Mouse (Mus musculus) lung, adult 18-20 months (tissue): ENCODE data around the gene Colca2.

Source experiments
- DNase-seq, 2 experiments: peaks; one replicate each; pipeline ENCODE4 v3.0.0; 2022; ENCODE audit warnings: mixed read lengths in 2 of 2

Gene Colca2

GRCm38 (mm10) chr9:51278500-51279381, at the start of gene Colca2:
Gene Colca2 (minus strand): TSS chr9:51278569.
- peak; percentile 85 to 88 for DNase-seq

GRCm38 (mm10) chr9:51327555-51327903, 49.2 kb upstream of the Colca2 start:
- DNase-seq = no peak

GRCm38 (mm10) chr9:51326619-51327554, 48.5 kb upstream of the Colca2 start:
- DNase-seq = no peak

- DNase-seq = no peak
These were observed 46.2 kb upstream of the Colca2 start for GRCm38 (mm10) chr9:51324406-51325065.

- no peak for DNase-seq
These were observed 41.7 kb upstream of the Colca2 start for GRCm38 (mm10) chr9:51320096-51320495.

DNA sequence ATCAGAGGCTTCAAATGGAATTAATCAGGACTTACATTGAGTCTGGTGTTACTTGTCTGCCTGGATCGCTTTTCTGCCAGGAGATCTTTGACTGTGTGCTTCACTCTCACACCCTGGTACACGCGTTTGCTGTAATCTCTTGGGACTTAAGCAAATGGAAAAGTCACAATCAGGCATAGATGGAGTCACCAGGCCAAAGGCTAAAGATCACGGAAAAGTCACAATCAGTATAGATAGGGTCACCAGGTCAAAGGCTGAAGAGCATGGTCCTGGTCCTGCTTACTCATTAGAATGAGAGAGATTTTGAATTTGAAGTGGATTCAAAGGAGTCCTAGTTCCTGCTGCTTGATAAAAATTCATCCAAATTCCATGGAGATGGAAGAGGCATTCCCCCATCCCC, 39.9 kb upstream of the Colca2 start:
- no peak for DNase-seq

DNA sequence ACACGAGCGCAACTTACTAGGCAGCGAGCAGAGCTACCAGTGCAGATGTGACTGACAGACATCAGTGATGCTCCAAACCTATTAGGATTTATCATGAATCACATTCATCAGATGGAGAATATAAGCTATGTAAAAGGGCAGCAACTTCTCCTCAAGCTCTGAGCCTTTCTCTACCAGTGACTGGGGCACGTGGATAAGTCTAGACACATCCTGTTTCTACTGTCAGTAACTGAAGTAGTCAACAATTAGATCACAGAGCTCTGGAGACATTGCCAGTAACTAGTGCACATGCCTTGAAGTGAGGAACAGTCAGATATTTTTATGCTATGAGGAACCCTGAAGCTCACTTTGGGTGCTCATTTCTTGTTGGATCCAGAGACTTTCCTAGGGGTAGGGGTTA, 39.0 kb upstream of the Colca2 start:
- DNase-seq = no peak

DNA sequence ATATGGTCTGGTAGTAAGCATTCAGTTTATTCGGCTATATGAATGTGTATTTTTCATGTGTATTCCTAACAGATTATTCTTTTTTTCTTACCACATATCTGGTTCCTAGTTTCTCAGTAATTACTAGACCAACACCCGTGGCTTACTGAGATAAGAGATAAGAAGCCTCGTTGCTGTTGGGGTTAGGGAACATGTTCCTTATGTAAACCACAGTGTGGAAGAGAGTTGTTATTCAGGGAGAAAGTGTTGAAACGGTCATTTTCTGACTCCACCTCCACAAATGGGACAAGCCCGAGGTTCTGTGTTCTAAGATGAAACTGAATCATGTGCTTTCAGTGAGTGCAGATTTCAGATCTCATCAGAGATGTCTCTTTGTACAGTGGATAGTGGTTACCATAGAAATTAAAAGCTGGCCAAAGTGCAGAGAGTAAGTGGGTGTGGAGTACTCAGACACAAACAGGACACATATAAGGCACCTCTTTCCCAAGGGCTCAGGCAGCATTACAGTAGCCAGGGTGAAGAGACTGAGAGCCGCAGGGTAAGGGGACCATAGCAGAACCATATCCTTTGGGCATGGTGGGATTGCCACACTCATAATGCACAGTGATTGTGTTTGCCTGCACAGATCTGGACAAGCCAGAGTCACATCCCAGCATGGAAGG, 37.2 kb upstream of the Colca2 start:
- no peak for DNase-seq

GRCm38 (mm10) chr9:51312554-51313317, 34.4 kb upstream of the Colca2 start:
- peak in 1 of 2 experiments; percentile 11 for DNase-seq

DNA sequence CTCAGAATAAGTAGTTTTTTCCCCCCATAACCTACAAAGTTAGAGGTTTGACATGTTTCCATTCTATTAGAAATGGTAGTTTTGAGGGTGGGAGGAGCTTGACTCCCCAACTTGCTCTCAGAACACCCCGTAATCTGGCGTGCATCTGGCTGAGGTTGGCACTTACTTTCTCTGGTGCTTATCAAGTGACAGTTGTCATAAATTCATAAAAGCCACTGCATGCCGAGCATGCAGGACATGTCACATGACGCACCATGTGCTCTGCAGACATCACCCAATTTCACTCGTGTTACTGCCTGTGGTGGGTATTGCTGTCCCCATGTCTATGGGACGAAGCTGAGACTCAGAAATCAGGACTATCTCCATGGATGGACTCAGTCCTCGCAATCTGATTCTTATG, 32.1 kb upstream of the Colca2 start:
- no peak for DNase-seq

- DNase-seq = no peak
These were observed 28.0 kb upstream of the Colca2 start for GRCm38 (mm10) chr9:51306351-51306750.

GRCm38 (mm10) chr9:51305146-51305545, 26.8 kb upstream of the Colca2 start:
- no peak for DNase-seq

GRCm38 (mm10) chr9:51303980-51304379, 25.6 kb upstream of the Colca2 start:
- no peak for DNase-seq

DNA sequence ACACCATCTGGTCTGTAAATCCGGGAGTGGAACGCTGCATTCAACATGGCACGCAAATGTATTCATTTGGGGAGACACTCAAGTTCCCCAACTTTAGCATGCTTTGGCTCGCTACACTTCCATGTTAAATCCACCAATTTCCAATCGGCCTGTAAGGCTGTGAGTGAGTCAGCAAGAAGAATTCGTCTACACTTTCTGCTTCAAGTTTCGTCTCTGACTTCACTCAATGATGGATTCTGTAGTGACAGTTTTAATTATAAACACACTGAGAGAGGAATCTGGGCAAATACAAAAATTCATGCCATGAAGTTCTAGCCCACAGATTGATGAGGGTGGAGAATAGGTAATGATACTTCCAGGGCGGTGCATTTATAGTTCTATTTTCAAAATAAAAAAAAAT, 15.2 kb upstream of the Colca2 start:
- DNase-seq = no peak

DNA sequence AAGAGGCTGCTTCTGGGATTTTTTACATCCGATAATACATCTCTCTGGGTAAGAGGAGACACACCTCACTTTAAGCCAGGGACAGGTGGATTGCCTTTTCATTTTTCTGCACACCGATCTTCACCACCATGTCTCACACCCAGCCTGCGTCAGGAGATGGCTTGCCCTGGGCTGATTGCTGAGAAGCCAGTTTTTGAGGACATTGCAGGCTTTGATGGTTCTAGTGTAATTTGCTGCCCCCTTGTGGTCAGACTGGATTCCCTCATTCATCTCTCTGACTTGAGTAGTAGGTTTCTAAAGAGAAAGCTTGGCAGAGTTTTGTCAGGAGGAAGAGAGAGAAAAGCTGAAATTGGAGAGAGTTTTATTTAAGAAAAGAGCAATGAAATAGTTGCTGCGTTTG, 14.3 kb upstream of the Colca2 start:
- DNase-seq = peak; percentile 68 to 77

GRCm38 (mm10) chr9:51290980-51291379, 12.6 kb upstream of the Colca2 start:
- no peak for DNase-seq

DNA sequence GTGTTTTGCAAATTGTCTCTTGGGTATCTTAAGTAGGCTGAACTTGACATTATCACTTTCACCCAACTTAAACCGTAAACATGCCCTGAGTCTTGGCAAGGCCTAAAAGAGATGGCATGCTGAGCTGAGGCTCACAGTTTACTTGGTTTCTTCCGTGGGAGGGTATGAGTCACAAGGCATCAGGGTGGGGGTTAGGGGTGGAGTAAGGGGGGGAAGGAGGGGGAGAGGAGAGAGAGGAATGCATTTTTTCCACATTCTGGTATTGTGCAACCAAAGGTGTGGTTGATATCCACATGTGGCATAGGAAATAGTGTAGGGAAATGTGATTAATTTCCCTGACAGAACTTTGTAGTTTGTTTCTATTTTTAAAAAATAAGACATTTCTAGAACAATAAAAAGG, 7.7 kb upstream of the Colca2 start:
- peak in 1 of 2 experiments; percentile 52 for DNase-seq

DNA sequence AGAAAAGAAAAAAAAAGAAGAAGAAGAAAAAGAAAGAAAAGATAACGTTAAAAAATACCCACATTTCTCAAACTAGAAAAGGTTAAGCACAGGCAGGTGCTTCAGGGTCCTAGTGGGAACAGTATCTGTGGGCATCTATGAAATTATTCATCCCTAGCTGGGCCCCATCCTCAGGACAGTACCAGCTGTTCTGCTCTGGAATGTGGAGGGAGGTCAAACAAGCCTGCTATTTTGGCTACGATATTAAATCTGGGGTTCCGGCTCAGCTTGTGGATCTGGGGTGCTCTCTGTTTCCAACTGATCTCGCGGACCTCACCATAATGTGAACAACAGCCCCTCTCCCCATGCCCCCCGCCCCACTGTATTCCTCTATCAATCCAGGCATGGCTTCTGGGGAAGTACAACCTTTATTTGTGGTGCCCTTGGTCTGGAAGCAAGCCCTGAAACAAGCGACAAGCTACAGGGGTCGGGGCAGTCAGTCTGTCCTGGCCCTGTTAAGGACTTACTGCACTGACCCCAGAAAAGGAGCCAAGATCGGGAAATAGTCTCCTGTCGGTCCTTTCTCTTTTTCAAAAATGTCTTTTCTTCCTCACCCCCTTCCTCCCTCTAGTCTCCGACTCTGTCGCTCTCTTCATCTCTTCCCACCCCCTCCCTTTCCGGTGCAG, 403 bp downstream of the Colca2 start:
- no peak for DNase-seq

DNA sequence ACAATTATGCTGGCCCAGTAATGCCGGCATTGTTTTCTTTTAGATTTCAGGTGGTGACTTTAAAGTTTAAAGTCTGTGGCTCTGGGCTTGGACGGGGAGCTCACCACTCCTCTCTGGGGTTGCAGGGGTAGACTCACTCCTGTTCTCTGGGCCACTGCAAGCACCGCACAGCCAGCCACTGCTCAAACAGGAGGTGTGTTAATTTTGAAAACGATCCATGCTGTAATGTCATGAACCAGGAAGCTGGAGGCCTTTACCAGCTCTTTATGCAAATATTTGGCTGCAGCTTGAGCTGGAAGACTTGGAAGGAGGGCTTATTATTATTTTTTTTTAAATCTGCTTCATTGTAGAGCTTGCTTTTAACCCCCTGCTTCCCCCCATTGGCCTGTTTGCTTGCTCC, 3.7 kb downstream of the Colca2 start:
- peak; percentile 53 to 74 for DNase-seq

GRCm38 (mm10) chr9:51273581-51274154, 4.7 kb downstream of the Colca2 start:
- DNase-seq = no peak

DNA sequence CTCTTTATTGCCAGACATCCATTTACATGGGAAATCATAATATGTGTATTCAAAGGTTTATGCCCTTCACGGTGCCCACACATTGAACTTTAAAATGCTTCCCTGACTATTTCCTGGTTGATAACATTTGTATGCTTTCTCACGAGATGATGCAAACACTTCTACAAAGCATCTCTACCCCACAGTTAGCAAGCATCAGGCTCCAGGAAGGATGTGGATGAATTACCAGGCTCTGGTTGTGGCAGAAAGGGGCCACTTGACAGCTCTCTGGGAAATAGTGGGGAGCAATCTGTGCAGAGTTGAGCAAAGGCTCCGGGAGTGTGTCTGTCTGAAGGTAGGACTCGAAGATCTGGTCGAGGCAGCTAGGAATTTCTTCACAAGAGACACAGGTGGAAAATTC, 6.3 kb downstream of the Colca2 start:
- no peak for DNase-seq
